Mouse (Mus musculus) small intestine, adult 2 months (tissue): Measurements from ENCODE around the gene Atp6v1fnb.

ENCODE experiments used
- CTCF ChIP-seq: fragments of 200-500 bp; IDR thresholded peaks from 2 replicates; pipeline ENCODE4 v1.5.1; 2012; ENCODE audit warnings: low read depth, mild to moderate bottlenecking, control low read depth, inconsistent platforms, low read length, moderate library complexity, mixed read lengths; ENCODE audit not compliant: insufficient replicate concordance, insufficient read length; ENCODE audit errors: extremely low read depth
- POLR2A ChIP-seq: fragments of 200-500 bp; IDR thresholded peaks from 2 replicates; pipeline ENCODE4 v1.6.1; 2012; ENCODE audit warnings: low read depth, mild to moderate bottlenecking, control low read depth, inconsistent platforms, low read length, moderate library complexity

GRCm38 (mm10) chr6:29450667-29451066, 20.6 kb upstream of the Atp6v1fnb start:
- no peak for TF ChIP-seq POLR2A
- no peak for TF ChIP-seq CTCF
